Mouse (Mus musculus): ENCODE results near the gene Avpr2. TPM values are rescaled to one million over a fixed set of nuclear protein-coding genes. Genes with fewer than 3 reads are reported as not detected.
A peak's percentile ranks its signal among the peaks of the same experiment; 100 is the strongest.

Avpr2 gene
- 0.25 TPM in 1 of 2 replicates, not detected in the other for polyA plus RNA-seq (2014; fragmentation: Nextera tagmentation; extraction: Ambion mirVana)

DNA sequence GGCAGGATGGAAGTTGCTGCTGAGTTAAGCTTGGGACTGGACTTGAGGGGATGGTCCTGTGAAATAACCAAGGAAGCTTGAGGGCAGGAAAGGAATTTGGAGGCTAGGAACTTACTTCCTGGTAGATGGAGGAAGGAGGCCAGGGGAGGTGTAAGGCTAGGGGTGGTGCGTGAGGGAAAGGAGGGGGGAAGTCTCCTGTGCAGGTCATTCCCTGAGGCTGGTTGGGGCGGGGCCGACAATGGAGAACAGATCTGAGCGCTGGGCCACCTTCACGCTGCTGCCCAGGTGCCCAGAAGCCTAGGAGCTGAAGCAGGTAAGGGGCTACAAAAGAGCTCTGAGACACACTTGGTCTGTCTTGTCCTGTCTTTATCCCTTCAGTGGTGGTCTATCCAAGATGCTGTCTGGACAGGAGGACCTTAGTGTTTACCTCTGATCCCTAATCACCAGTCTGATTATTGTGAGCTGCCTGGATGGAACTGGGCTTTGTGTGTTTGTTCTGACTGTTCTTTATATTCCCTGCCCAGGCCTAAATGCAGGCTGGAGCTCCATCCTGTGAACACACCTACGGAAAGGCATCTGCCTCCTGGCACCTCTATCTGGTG lies at the start of gene Avpr2:
Avpr2 (plus strand) TSS at position 552 of the 602 bp plus-strand sequence.
- no peak for DNase-seq (ENCODE audit: low spot score)
- H3K27me3 ChIP-seq (ENCODE audit: control insufficient read depth, insufficient read depth, low read length) = no peaks in the 10 kb centered on the region
- no peaks in the 10 kb centered on the region for H3K9me3 ChIP-seq (replicated peaks; ENCODE audit: control insufficient read depth, low read length)
- WGBS = 80% methylated on average over 6 of the region's 6 CpGs
- no peak within 1 kb of the TSS for H3K9ac ChIP-seq (replicated peaks; ENCODE audit: low read length)
- ATAC-seq (replicated peaks; ENCODE audit: insufficient number of reproducible peaks, low FRiP score, low TSS enrichment, low read depth) = no peak
- H3K36me3 ChIP-seq (replicated peaks; ENCODE audit: control insufficient read depth, insufficient read depth, low read depth, low read length) = no peaks in the 10 kb centered on the region
- H3K4me3 ChIP-seq (ENCODE audit: low read depth, low read length) = no peak within 1 kb of the TSS
- no peak within 1 kb of the TSS for H3K4me2 ChIP-seq (ENCODE audit: low read depth, low read length)
- H3K27ac ChIP-seq (replicated peaks; ENCODE audit: low read depth, low read length) = no peak within 1 kb of the TSS
- no peaks in the 10 kb centered on the region for H3K4me1 ChIP-seq (ENCODE audit: control insufficient read depth, insufficient read depth, low read length)

DNA sequence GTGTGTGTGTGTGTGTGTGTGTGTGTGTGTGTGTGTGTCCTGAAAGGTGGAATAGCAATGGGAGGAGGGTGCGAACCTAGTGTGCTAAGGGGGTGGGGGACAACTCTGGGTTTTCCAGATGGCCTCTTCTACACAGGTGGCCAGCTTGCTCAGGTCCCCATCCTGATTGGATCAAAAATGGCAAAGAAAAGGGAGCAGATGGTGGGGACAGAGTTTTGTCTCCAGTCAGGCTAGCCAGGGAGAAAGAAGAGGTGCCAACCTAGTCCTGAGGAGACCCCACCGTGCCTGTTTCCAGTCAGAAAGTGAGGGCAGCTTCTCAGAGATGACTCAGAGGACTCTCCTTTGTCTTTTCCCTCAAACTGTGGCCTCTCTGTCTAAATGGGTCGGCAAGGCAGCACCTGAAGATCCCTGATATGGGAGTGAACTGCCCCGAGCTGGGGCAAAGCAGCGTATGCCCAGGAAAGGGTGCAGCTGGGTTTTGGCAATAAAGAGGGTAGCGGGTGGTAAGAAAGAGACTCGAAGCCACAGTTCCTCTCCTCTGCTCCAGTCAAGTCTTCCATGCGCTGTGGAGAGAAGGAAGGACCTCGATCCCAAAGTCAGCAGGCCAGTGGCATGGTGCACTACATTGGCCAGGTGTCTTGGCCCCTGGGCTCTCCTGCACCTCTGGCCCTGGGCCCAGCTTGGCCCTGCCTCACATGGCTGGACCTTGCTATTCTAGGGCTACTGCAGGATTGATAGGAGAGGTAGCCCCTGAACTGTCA lies 37.4 kb upstream of the Avpr2 start:
- Histone ChIP-seq H3K9ac (replicated peaks; ENCODE audit: low read length) (no peak overlapping the region), H3K27ac (replicated peaks; ENCODE audit: low read depth, low read length) (no peak overlapping the region), H3K36me3 (replicated peaks; ENCODE audit: control insufficient read depth, insufficient read depth, low read depth, low read length) (no peaks in the 10 kb centered on the region), H3K4me2 (ENCODE audit: low read depth, low read length) (no peak overlapping the region), H3K4me3 (ENCODE audit: low read depth, low read length) (no peak overlapping the region), H3K4me1 (ENCODE audit: control insufficient read depth, insufficient read depth, low read length) (no peaks in the 10 kb centered on the region), H3K27me3 (ENCODE audit: control insufficient read depth, insufficient read depth, low read length) (no peaks in the 10 kb centered on the region), H3K9me3 (replicated peaks; ENCODE audit: control insufficient read depth, low read length) (no peaks in the 10 kb centered on the region)
- ATAC-seq (replicated peaks; ENCODE audit: insufficient number of reproducible peaks, low FRiP score, low TSS enrichment, low read depth) (no peak), DNase-seq (ENCODE audit: low spot score) (no peak)
- 81% methylated on average over 9 of the region's 9 CpGs for WGBS

DNA sequence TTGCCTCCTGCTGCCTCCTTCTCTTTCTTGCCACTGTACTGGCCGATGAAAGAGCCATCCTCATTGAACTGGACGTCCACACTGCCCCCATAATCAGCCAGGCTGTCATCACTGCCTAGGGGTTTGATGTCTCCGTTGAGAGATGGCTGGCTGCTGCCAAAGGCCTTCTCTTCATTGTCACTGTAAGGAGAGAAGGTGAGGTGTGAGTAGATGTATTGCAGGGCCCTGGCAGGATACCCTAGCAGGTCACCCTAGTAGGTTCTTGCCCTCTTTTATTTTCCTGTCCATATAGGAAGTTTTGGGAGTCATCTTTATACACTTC lies 36.9 kb upstream of the Avpr2 start:
- ATAC-seq (replicated peaks; ENCODE audit: insufficient number of reproducible peaks, low FRiP score, low TSS enrichment, low read depth) = no peak

DNA sequence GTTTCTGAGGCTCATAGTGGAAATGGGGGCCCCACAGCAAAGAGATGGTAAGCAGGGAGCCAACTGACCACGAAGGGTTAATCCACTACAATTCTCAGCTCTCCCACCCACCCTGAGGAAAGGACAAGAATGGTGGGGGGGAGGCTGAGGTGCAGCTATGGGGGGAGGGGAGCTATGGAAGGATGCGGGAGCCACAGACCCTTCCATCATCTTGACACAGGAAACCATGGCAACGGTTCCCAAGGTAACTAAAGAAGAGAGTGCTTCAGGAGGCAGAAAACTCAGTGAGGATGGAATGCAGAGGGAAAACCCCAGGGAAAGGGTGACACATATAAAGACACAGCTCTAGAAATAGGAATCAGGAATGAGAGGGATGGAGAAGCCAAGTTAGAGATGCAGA lies 27.2 kb upstream of the Avpr2 start:
- Histone ChIP-seq H3K27ac (replicated peaks; ENCODE audit: low read depth, low read length) (no peak overlapping the region), H3K4me3 (ENCODE audit: low read depth, low read length) (no peak overlapping the region), H3K27me3 (ENCODE audit: control insufficient read depth, insufficient read depth, low read length) (no peaks in the 10 kb centered on the region), H3K4me2 (ENCODE audit: low read depth, low read length) (no peak overlapping the region), H3K36me3 (replicated peaks; ENCODE audit: control insufficient read depth, insufficient read depth, low read depth, low read length) (no peaks in the 10 kb centered on the region), H3K9me3 (replicated peaks; ENCODE audit: control insufficient read depth, low read length) (no peaks in the 10 kb centered on the region), H3K9ac (replicated peaks; ENCODE audit: low read length) (no peak overlapping the region), H3K4me1 (ENCODE audit: control insufficient read depth, insufficient read depth, low read length) (no peaks in the 10 kb centered on the region)
- ATAC-seq (replicated peaks; ENCODE audit: insufficient number of reproducible peaks, low FRiP score, low TSS enrichment, low read depth) (no peak), DNase-seq (ENCODE audit: low spot score) (peak; percentile 21)
- 60% methylated on average over 3 of the region's 3 CpGs for WGBS

More for the DNA sequence above, 36.9 kb upstream of the Avpr2 start:
- no peak overlapping the region for H3K9ac ChIP-seq (replicated peaks; ENCODE audit: low read length)
- no peaks in the 10 kb centered on the region for H3K27me3 ChIP-seq (ENCODE audit: control insufficient read depth, insufficient read depth, low read length)
- H3K36me3 ChIP-seq (replicated peaks; ENCODE audit: control insufficient read depth, insufficient read depth, low read depth, low read length) = no peaks in the 10 kb centered on the region
- WGBS = 69% methylated on average over 3 of the region's 3 CpGs
- no peak for DNase-seq (ENCODE audit: low spot score)
- H3K4me2 ChIP-seq (ENCODE audit: low read depth, low read length) = no peak overlapping the region
- H3K9me3 ChIP-seq (replicated peaks; ENCODE audit: control insufficient read depth, low read length) = no peaks in the 10 kb centered on the region
- H3K4me1 ChIP-seq (ENCODE audit: control insufficient read depth, insufficient read depth, low read length) = no peaks in the 10 kb centered on the region
- no peak overlapping the region for H3K27ac ChIP-seq (replicated peaks; ENCODE audit: low read depth, low read length)
- H3K4me3 ChIP-seq (ENCODE audit: low read depth, low read length) = no peak overlapping the region

DNA sequence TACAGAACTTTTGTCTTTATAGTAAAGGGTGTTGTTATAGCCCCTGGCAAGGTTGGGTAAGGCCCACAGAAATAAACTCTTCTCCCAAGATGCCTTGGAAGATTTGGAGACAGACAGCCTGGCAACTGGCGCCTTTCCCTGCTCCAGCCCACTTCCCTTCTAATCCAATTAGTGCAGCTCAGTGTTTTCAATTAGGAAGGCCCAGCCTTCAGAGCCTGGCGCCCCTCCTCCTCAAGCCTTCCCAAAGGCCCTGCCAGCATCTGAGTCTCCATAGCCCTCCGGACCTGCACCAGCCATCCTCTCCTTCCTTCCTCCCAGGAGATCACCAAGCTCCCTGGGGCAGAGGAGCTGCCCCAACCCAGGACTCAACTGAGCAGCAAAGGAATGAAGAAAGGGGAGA lies 24.6 kb upstream of the Avpr2 start:
- ATAC-seq (replicated peaks; ENCODE audit: insufficient number of reproducible peaks, low FRiP score, low TSS enrichment, low read depth) = no peak
- 18% methylated on average over 3 of the region's 3 CpGs for WGBS
- no peak overlapping the region for H3K27ac ChIP-seq (replicated peaks; ENCODE audit: low read depth, low read length)

DNA sequence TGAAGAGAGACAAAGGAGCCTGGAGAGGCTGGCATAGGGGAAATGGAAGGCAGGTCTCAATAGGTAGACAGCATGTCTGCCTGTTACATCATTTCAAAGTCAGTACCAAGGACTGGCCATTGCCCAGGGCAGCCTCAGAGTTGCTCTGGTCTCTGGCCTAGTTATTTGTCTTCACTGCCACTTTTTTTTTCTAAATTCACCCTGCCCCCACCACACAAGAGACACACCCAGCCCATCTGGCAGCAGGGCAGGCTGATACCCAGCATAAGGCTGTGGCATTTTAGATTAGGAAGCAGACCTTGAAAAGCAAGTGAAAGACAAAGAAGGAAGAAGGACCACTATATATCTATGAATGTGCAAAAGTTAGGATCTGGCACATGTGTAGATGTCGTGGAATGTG lies 24.1 kb upstream of the Avpr2 start:
- no peak overlapping the region for H3K4me2 ChIP-seq (ENCODE audit: low read depth, low read length)
- H3K9ac ChIP-seq (replicated peaks; ENCODE audit: low read length) = no peak overlapping the region
- WGBS = 87% methylated on average over 1 of the region's 1 CpGs
- H3K9me3 ChIP-seq (replicated peaks; ENCODE audit: control insufficient read depth, low read length) = no peaks in the 10 kb centered on the region
- no peaks in the 10 kb centered on the region for H3K36me3 ChIP-seq (replicated peaks; ENCODE audit: control insufficient read depth, insufficient read depth, low read depth, low read length)
- no peaks in the 10 kb centered on the region for H3K4me1 ChIP-seq (ENCODE audit: control insufficient read depth, insufficient read depth, low read length)
- no peak overlapping the region for H3K27ac ChIP-seq (replicated peaks; ENCODE audit: low read depth, low read length)
- DNase-seq (ENCODE audit: low spot score) (no peak), ATAC-seq (replicated peaks; ENCODE audit: insufficient number of reproducible peaks, low FRiP score, low TSS enrichment, low read depth) (no peak)
- H3K4me3 ChIP-seq (ENCODE audit: low read depth, low read length) = no peak overlapping the region
- H3K27me3 ChIP-seq (ENCODE audit: control insufficient read depth, insufficient read depth, low read length) = no peaks in the 10 kb centered on the region

More for the DNA sequence above, 24.6 kb upstream of the Avpr2 start:
- peak; percentile 37 for DNase-seq (ENCODE audit: low spot score)
- H3K9me3 ChIP-seq (replicated peaks; ENCODE audit: control insufficient read depth, low read length) = no peaks in the 10 kb centered on the region
- no peaks in the 10 kb centered on the region for H3K4me1 ChIP-seq (ENCODE audit: control insufficient read depth, insufficient read depth, low read length)
- H3K27me3 ChIP-seq (ENCODE audit: control insufficient read depth, insufficient read depth, low read length) = no peaks in the 10 kb centered on the region
- no peaks in the 10 kb centered on the region for H3K36me3 ChIP-seq (replicated peaks; ENCODE audit: control insufficient read depth, insufficient read depth, low read depth, low read length)
- H3K4me2 ChIP-seq (ENCODE audit: low read depth, low read length) = no peak overlapping the region
- no peak overlapping the region for H3K9ac ChIP-seq (replicated peaks; ENCODE audit: low read length)
- no peak overlapping the region for H3K4me3 ChIP-seq (ENCODE audit: low read depth, low read length)

DNA sequence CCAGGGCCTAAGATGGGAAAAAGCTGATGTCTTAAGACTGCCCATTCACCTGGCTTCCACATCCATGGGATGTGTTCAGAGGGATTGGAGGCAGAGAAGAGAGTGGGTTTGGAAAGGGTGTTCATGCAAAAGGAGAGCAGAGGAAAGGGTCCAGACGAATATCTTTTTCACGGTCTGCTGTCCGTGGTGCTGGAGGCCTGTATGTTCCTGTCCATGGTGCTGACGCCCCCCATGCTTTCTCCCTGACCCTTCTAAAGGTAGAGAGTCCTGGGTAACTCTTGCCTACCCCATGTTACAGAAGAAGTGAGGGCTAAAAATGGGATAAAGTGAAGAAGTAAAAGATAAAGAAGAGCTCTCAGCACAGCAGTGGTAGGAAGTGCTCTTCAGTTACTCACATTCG lies 22.6 kb upstream of the Avpr2 start:
- DNase-seq (ENCODE audit: low spot score) = peak; percentile 71
- H3K27ac ChIP-seq (replicated peaks; ENCODE audit: low read depth, low read length) = no peak overlapping the region
- H3K9ac ChIP-seq (replicated peaks; ENCODE audit: low read length) = no peak overlapping the region
- ATAC-seq (replicated peaks; ENCODE audit: insufficient number of reproducible peaks, low FRiP score, low TSS enrichment, low read depth) = no peak
- WGBS = 18% methylated on average over 5 of the region's 5 CpGs
- no peak overlapping the region for H3K4me3 ChIP-seq (ENCODE audit: low read depth, low read length)
- no peak overlapping the region for H3K4me2 ChIP-seq (ENCODE audit: low read depth, low read length)
- no peaks in the 10 kb centered on the region for H3K9me3 ChIP-seq (replicated peaks; ENCODE audit: control insufficient read depth, low read length)
- H3K36me3 ChIP-seq (replicated peaks; ENCODE audit: control insufficient read depth, insufficient read depth, low read depth, low read length) = no peaks in the 10 kb centered on the region
- H3K4me1 ChIP-seq (ENCODE audit: control insufficient read depth, insufficient read depth, low read length) = no peaks in the 10 kb centered on the region
- no peaks in the 10 kb centered on the region for H3K27me3 ChIP-seq (ENCODE audit: control insufficient read depth, insufficient read depth, low read length)

DNA sequence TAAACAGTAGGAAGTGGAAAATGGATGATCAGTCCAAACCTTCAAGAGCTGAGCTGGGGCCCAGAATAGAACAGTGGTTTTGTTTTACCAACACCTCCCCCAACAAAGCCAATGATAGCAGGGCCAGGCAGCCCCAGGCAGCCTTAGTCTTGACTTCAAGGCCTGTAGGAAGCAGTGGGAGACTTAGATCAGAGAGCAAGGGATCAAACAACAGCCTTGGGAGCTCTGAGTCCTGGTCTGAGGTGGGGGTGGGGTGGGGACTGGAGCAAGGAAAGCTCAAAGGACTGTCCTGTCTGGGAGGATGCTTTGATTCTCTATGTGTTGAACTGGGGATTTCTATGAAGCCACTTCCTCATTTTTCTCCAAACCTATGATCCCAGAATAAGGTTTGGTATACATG lies 20.4 kb upstream of the Avpr2 start:
- H3K9ac ChIP-seq (replicated peaks; ENCODE audit: low read length) = no peak overlapping the region
- no peaks in the 10 kb centered on the region for H3K27me3 ChIP-seq (ENCODE audit: control insufficient read depth, insufficient read depth, low read length)
- no peak for DNase-seq (ENCODE audit: low spot score)
- H3K9me3 ChIP-seq (replicated peaks; ENCODE audit: control insufficient read depth, low read length) = no peaks in the 10 kb centered on the region
- H3K36me3 ChIP-seq (replicated peaks; ENCODE audit: control insufficient read depth, insufficient read depth, low read depth, low read length) = no peaks in the 10 kb centered on the region
- H3K4me3 ChIP-seq (ENCODE audit: low read depth, low read length) = no peak overlapping the region
- H3K27ac ChIP-seq (replicated peaks; ENCODE audit: low read depth, low read length) = no peak overlapping the region
- no peaks in the 10 kb centered on the region for H3K4me1 ChIP-seq (ENCODE audit: control insufficient read depth, insufficient read depth, low read length)
- no peak overlapping the region for H3K4me2 ChIP-seq (ENCODE audit: low read depth, low read length)
- no peak for ATAC-seq (replicated peaks; ENCODE audit: insufficient number of reproducible peaks, low FRiP score, low TSS enrichment, low read depth)

Measured in embryonic facial prominence, embryonic 11.5 days (tissue).